Mouse (Mus musculus): ENCODE results near the gene Cited4.
A peak's percentile ranks its signal among the peaks of the same experiment; 100 is the strongest.

The Cited4 gene

GRCm38 (mm10) chr4:120675640-120676039, 9.3 kb downstream of the Cited4 start:
- no peak for DNase-seq (ENCODE audit: extremely low spot score, low spot score)

GRCm38 (mm10) chr4:120680953-120681352, 14.6 kb downstream of the Cited4 start:
- DNase-seq (ENCODE audit: extremely low spot score, low spot score): no peak

DNA sequence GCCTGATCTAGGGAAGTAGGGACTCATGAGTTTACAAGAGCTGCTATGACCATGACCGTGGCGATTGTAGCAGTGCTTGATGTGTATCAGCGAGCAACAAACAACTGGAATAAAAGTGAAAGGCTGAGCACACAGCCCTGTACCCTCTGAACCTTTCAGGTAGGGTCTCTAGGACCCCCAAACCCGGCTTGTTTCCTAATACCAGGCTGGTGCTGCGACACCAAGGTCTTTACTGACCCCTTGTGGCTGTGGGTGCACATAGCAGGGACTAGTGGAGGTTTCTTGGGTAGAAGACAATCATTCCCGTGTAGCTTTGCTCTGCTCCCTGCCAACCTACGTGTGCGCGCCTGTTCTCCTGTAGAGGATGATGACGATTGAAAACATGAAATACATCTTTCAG, 15.8 kb downstream of the Cited4 start:
- DNase-seq (ENCODE audit: extremely low spot score, low spot score): peak; percentile 73

- DNase-seq (ENCODE audit: extremely low spot score, low spot score): no peak
These were observed 17.1 kb downstream of the Cited4 start for GRCm38 (mm10) chr4:120683278-120683997.

DNA sequence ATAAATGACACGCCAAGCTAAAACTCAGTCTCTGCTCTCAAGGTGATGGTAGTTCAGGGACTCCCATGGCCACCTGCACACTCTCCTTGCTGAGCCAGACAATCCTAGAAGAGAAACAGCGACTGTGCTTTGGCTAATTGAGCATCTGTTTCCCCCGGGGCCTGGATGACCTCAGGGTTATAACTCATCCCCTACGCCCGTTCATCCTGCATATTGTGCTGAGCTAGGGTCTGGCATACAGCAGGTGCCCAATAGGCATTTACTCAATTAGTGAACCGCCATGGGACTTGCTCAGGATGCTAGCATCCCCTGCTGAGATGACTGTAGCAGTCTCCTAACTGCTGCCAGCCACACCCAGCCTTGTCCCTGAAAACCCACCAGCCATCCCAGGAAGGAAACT, 20.9 kb downstream of the Cited4 start:
- no peak for DNase-seq (ENCODE audit: extremely low spot score, low spot score)

DNA sequence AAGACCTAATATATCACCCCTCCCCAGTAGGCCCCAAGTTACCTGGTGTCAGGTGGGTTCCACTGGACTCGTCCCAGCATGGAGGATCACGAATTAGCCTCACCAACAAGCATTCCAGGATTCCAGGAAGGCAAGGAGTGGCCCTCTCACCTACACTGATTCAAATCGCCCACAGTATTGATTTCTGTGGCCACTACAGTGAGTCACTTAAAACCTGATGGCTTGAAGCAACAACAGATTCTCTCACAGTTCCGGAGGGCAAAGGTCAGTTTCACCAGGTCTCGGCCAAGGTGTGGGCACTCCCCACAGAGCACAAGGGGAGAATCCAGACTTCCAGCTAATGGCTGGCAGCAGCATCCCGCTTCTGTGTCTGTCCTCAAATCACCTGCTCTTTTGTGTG, 22.9 kb downstream of the Cited4 start:
- no peak for DNase-seq (ENCODE audit: extremely low spot score, low spot score)

DNA sequence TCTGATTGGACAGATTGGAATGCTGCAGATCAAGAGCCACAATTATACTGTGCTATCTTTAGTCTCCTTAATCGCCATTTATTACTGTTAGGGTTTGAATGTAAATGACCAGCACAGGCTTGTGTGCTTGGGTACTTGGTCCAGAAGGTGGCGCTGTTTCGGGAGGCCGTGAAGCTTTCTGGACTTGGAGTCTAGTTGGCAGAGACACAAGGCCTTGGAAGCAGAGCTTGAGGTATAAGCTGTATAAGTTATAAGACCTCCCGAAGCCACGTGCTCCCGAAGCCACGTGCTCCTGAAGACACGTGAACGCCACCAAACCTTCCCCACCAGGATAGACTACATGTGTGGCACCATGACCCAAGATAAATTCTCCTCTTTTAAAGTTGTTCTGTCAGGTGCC, 26.3 kb downstream of the Cited4 start:
- peak; percentile 47 for DNase-seq (ENCODE audit: extremely low spot score, low spot score)

- no peak for DNase-seq (ENCODE audit: extremely low spot score, low spot score)
These were observed 31.0 kb downstream of the Cited4 start for GRCm38 (mm10) chr4:120697353-120697752.

- no peak for DNase-seq (ENCODE audit: extremely low spot score, low spot score)
These were observed 31.6 kb downstream of the Cited4 start for GRCm38 (mm10) chr4:120697799-120698484.

DNA sequence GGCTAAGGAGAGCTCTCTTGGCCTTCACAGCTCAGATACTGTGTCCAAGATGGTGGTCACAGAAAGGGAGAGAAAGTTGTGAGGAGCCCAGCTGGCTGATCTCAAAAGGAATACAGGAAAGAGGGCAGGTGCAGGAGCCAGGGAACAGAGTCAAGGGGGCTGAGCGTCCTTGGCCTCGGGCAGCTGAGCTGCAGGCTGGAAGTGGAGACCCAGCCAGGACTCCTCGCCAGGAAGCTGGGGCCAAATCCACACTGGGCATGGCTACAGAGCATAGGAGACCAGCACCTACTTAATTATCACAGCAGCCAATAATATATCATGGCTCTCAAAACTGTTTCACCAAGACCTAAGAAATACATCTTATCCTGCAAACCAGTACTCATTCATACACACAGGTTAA, 34.8 kb downstream of the Cited4 start:
- DNase-seq (ENCODE audit: extremely low spot score, low spot score): no peak

DNA sequence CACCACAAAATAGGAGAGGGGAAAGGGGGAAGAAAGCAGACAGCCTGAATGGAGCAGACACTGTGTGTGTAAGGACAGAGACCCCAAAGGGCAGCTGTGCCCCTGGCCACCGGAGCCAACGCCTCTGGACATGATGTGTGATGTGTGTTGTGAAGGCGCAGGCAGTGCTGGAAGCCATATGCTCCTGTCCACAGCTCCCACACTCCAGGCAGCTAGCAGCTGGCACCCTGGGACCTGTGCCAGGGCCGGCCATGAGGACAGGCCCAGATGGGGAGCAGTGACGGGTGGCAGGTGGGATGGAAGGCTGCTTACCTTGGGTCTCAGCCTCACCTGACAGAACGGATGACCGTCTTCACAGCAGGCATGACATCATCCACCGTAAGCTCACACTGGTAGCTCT, 35.7 kb downstream of the Cited4 start:
- DNase-seq (ENCODE audit: extremely low spot score, low spot score): no peak

GRCm38 (mm10) chr4:120702511-120702910, 36.1 kb downstream of the Cited4 start:
- no peak for DNase-seq (ENCODE audit: extremely low spot score, low spot score)

DNA sequence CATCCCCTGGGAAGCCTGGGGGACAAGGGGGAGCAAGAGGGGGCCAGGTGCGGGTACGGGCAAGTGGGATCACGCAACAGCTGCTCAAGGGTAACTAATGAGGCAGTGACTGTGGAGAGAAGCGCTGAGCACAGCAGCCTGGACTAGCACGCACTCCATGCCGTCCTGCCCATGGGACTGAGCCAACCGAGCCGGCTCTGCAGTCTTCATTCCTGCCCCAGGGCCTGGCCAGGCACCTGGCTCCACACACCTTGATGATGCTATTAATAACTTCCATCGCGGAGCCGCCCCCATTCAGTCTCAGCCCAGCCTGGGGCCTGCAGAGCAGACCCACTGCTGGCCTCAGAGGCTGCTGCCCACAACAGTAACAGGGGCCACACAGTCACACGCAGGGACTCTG, 45.9 kb downstream of the Cited4 start:
- no peak for DNase-seq (ENCODE audit: extremely low spot score, low spot score)

GRCm38 (mm10) chr4:120713021-120713420, 46.6 kb downstream of the Cited4 start:
- DNase-seq (ENCODE audit: extremely low spot score, low spot score): no peak

GRCm38 (mm10) chr4:120713856-120714497, 47.6 kb downstream of the Cited4 start:
- DNase-seq (ENCODE audit: extremely low spot score, low spot score): no peak

GRCm38 (mm10) chr4:120716141-120716571, 49.8 kb downstream of the Cited4 start:
- peak; percentile 63 for DNase-seq (ENCODE audit: extremely low spot score, low spot score)

DNA sequence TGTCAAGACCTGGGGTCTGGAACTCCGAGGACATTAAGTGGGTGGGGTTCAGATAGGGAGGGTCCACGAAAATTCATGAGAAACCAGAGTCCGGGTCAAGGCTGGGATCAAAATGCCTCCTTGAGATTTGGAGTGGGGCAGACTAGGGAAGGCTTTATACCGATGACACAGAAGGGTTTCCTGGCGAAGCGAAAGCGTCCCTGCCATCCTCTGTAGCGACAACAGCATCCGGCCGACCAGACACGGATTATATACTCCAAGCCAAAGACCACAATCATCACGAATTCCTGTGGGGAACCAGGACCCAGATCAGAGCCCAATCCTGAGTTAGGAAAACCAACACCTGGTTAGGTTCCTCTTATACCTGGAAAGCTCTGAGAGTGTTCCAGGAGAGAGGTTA, 50.4 kb downstream of the Cited4 start:
- no peak for DNase-seq (ENCODE audit: extremely low spot score, low spot score)

All from neural tube, embryonic 10.5 days (tissue).